Mouse (Mus musculus) gastrocnemius, adult 8-10 months (tissue): ENCODE measurements at regions not wholly inside any gene's neighbourhood (a gene's known extent, or its start where the extent isn't known, plus 50 kb on each side); places are given as distances from the start of the nearest gene placed in this dataset.

Source experiments
- DNase-seq, 2 experiments: peaks; one replicate each; pipeline ENCODE4 v3.0.0; 2022; ENCODE audit warnings: low spot score in 2 of 2

DNA sequence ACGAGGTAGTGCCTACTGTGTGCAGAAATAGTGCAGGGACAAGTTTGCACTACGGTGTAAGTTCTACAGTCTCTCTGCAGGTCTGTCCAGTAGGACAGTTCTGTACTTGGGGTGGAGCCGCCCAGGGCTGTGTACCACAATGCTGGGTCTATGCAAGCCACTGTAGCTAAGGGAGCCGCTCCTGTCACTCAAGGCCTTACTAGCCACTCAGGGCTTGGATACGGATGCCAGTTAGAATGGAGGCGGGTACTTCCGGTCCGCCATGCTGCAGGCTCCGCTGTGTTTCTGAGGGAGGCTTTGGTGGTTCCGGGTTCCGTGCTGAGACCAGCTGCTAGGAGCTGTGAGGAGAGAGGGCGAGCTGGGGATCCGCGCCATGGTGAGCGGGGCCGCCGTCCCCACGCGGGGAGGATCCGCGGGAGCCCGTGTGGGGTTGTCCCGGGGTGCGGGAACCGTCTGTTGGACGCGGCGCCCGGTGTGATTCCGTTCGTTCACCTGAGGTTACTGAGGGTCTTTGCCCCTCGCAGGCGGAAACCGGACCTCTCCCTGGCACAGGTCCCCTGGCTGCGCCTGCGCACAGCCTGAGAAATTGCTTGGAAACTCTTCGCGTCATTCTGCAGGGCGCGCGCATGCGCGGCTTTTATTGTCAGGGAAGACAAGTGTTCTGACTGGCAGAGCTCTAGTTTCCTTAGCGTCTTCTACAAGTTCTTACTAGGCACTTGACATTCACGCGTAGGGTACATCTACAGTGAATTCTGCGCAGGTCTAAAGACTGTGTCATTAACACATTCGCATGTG is 51.0 kb upstream of the Zfp873 start:
- DNase-seq = peak in 1 of 2 experiments; percentile 30
